Mouse (Mus musculus) forebrain, embryonic 12.5 days (tissue): ENCODE measurements around the gene Fyb2. TPM values are rescaled to one million over a fixed set of nuclear protein-coding genes. Genes with fewer than 3 reads are reported as not detected.
"Not testable (repeated sequence)": the region's sequence is repeated elsewhere in the genome, so short reads cannot be mapped to it uniquely, and the experiment has no call there.

ENCODE experiments used
- ATAC-seq: fragments of 200-750 bp; cut with Nextera tagmentation; 2 replicates; pipeline ENCODE4 v1.8.0; 2017; ENCODE audit warnings: moderate TSS enrichment; ENCODE audit not compliant: low FRiP score
- H3K27ac ChIP-seq: fragments of 300-500 bp; sonication (generic); 2 replicates; pipeline ENCODE4 v1.5.1; 2016; ENCODE audit warnings: mild to moderate bottlenecking
- H3K27me3 ChIP-seq: fragments of 300-500 bp; sonication (generic); 2 replicates; pipeline ENCODE4 v1.6.1; 2016; ENCODE audit warnings: mild to moderate bottlenecking
- H3K36me3 ChIP-seq: fragments of 300-500 bp; sonication (generic); replicated peaks from 2 replicates; pipeline ENCODE4 v1.6.1; 2016; ENCODE audit warnings: mild to moderate bottlenecking
- H3K4me1 ChIP-seq: fragments of 300-500 bp; sonication (generic); 2 replicates; pipeline ENCODE4 v1.6.1; 2016
- H3K4me2 ChIP-seq: fragments of 300-500 bp; sonication (generic); 2 replicates; pipeline ENCODE4 v1.6.1; 2016; ENCODE audit warnings: mild to moderate bottlenecking, moderate library complexity
- H3K4me3 ChIP-seq: fragments of 300-500 bp; sonication (generic); replicated peaks from 2 replicates; pipeline ENCODE4 v1.5.1; 2016; ENCODE audit warnings: mild to moderate bottlenecking
- H3K9ac ChIP-seq: fragments of 300-500 bp; sonication (generic); 2 replicates; pipeline ENCODE4 v1.6.1; 2016; ENCODE audit warnings: mild to moderate bottlenecking
- H3K9me3 ChIP-seq: fragments of 300-500 bp; sonication (generic); 2 replicates; pipeline ENCODE4 v1.6.1; 2016
- WGBS: fragments of 180-500 bp; shearing (Covaris S2); methylation state at CpG from one replicate; pipeline ENCODE4 v1.1.7; 2016; 5-methylcytosine and 5-hydroxymethylcytosine counted together
- polyA plus RNA-seq: library from polyadenylated mRNA; unstranded; fragments of >200 nt; fragmentation: Nextera tagmentation; extraction: Ambion mirVana; gene quantifications from 2 replicates; pipeline ENCODE4 v1.2.1, GENCODE M21; 2016

The Fyb2 gene
- polyA plus RNA-seq, 1 experiment from 2014 or later: 0.19 TPM

- no peak for ATAC-seq
- Histone ChIP-seq H3K4me2 (no peak overlapping the region), H3K36me3 (no peaks in the 10 kb centered on the region), H3K27me3 (no peaks in the 10 kb centered on the region), H3K27ac (no peak overlapping the region), H3K4me1 (no peaks in the 10 kb centered on the region), H3K9me3 (no peaks in the 10 kb centered on the region), H3K4me3 (no peak overlapping the region), H3K9ac (no peak overlapping the region)
- 80% methylated on average over 3 of the region's 3 CpGs for WGBS
Observed at GRCm38 (mm10) chr4:104992271-104992670, 79.0 kb downstream of the Fyb2 start.

- Histone ChIP-seq H3K9ac (no peak overlapping the region), H3K9me3 (no peaks in the 10 kb centered on the region), H3K4me3 (no peak overlapping the region), H3K36me3 (no peaks in the 10 kb centered on the region), H3K4me2 (no peak overlapping the region), H3K27ac (no peak overlapping the region), H3K27me3 (no peaks in the 10 kb centered on the region), H3K4me1 (no peaks in the 10 kb centered on the region)
- no peak for ATAC-seq
- 91% methylated on average over 10 of the region's 10 CpGs for WGBS
Observed at GRCm38 (mm10) chr4:104993140-104993874, 80.1 kb downstream of the Fyb2 start.

DNA sequence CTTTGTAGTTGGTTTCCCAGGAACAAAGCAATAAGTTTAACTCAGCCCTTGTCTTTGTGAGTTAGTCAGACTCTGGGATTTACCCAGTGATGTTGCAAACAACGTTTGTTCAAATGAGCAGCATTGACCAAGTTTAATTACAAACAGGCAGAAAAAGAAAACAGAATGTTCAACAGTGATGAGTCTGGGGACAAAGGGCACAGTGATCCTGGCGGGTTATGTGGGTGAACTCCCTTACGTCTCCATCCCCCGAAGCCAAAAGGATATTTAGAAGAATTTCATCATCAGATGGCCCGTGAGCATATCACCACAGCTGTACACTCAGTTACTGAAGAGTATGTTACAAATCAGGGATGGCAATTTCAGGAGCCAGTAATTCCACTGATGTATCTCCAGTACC is 86.4 kb downstream of the Fyb2 start:
- no peaks in the 10 kb centered on the region for H3K9me3 ChIP-seq
- no peak overlapping the region for H3K4me2 ChIP-seq
- no peaks in the 10 kb centered on the region for H3K27me3 ChIP-seq
- no peaks in the 10 kb centered on the region for H3K4me1 ChIP-seq
- no peak overlapping the region for H3K9ac ChIP-seq
- no peak overlapping the region for H3K27ac ChIP-seq
- no peaks in the 10 kb centered on the region for H3K36me3 ChIP-seq
- 76% methylated on average over 5 of the region's 5 CpGs for WGBS
- no peak for ATAC-seq
- H3K4me3 ChIP-seq: no peak overlapping the region

- no peak overlapping the region for H3K9ac ChIP-seq
Observed at GRCm38 (mm10) chr4:105001736-105002135, 88.5 kb downstream of the Fyb2 start.

GRCm38 (mm10) chr4:105004135-105004534 is 90.9 kb downstream of the Fyb2 start:
- Histone ChIP-seq H3K36me3 (no peaks in the 10 kb centered on the region), H3K4me2 (no peak overlapping the region), H3K4me3 (no peak overlapping the region), H3K27ac (no peak overlapping the region), H3K9me3 (no peaks in the 10 kb centered on the region), H3K4me1 (no peaks in the 10 kb centered on the region), H3K27me3 (no peaks in the 10 kb centered on the region), H3K9ac (no peak overlapping the region)
- no peak for ATAC-seq
- WGBS: 69% methylated on average over 8 of the region's 8 CpGs

More at GRCm38 (mm10) chr4:105001736-105002135, 88.5 kb downstream of the Fyb2 start:
- WGBS: 52% methylated on average over 1 of the region's 1 CpGs
- Histone ChIP-seq H3K27me3 (no peaks in the 10 kb centered on the region), H3K4me3 (no peak overlapping the region), H3K4me2 (no peak overlapping the region), H3K27ac (no peak overlapping the region), H3K9me3 (no peaks in the 10 kb centered on the region), H3K36me3 (no peaks in the 10 kb centered on the region), H3K4me1 (no peaks in the 10 kb centered on the region)
- ATAC-seq: no peak

- H3K9me3 ChIP-seq, H3K4me3 ChIP-seq, H3K27ac ChIP-seq, H3K4me1 ChIP-seq, H3K27me3 ChIP-seq, H3K36me3 ChIP-seq, H3K4me2 ChIP-seq, H3K9ac ChIP-seq, ATAC-seq: not testable (repeated sequence)
- WGBS: 87% methylated on average over 12 of the region's 12 CpGs
Observed at GRCm38 (mm10) chr4:105004649-105005048, 91.4 kb downstream of the Fyb2 start.

DNA sequence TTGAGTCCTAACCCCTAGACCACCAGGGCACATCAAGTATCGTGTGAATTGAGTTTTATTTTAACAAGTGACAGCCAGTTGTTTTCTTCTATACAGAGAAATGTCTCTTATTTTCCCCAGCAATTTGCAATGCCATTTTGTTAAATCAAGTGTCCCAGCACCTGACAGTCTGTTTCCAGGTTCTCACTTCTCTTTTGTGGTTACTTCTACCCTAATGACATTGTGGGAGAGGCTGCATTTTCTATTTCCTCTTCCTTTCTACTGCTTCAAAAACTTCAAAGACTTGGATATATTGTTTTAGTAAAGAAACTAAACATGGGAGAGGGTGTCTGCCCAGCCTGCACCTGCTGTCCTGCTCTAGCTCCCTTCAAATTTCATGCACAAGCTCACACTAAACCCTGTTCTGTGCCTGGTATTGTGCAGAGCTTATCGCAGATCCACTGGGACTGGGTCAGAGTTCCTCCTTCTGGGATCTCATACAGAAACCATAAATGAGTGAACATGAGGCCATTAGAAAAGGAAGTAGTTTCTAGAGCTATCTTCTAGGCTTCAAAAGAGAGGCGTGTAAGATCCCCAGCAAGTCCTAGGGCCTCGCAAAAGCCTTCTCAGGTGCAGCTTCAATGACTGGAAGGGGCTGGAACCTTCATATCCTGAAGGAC is 94.2 kb downstream of the Fyb2 start:
- Histone ChIP-seq H3K4me2 (no peak overlapping the region), H3K27me3 (no peaks in the 10 kb centered on the region), H3K27ac (no peak overlapping the region), H3K4me1 (no peaks in the 10 kb centered on the region), H3K9ac (no peak overlapping the region), H3K4me3 (no peak overlapping the region), H3K9me3 (no peaks in the 10 kb centered on the region), H3K36me3 (no peaks in the 10 kb centered on the region)
- ATAC-seq: no peak
- 88% methylated on average over 4 of the region's 4 CpGs for WGBS

DNA sequence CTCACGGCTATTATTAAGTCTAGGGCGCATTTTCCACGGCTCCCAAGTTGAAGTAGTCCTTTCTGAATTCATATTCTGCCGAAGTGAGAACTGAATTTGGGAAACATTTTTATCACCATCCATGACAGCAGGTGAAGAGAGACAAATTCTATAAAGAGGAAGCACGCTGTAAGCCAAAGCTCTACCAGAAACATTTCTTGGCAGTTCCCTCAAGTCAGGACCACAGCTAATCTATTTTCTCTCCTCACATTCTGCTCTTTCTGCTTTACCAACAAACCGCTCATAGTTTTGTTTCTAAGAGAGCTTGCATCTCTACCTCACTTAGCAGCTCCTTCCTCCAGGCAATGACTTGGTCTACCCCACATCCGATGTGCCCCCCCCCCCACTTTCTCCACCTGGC is 100.5 kb downstream of the Fyb2 start:
- H3K36me3 ChIP-seq: no peaks in the 10 kb centered on the region
- no peaks in the 10 kb centered on the region for H3K27me3 ChIP-seq
- WGBS: 94% methylated on average over 7 of the region's 7 CpGs
- no peak overlapping the region for H3K4me2 ChIP-seq
- H3K4me1 ChIP-seq: no peaks in the 10 kb centered on the region
- H3K27ac ChIP-seq: no peak overlapping the region
- H3K9ac ChIP-seq: no peak overlapping the region
- no peak for ATAC-seq
- no peaks in the 10 kb centered on the region for H3K9me3 ChIP-seq
- H3K4me3 ChIP-seq: no peak overlapping the region

GRCm38 (mm10) chr4:105015496-105015895 is 102.2 kb downstream of the Fyb2 start:
- Histone ChIP-seq H3K4me1 (no peaks in the 10 kb centered on the region), H3K27me3 (no peaks in the 10 kb centered on the region), H3K4me2 (no peak overlapping the region), H3K4me3 (no peak overlapping the region), H3K36me3 (no peaks in the 10 kb centered on the region), H3K9me3 (no peaks in the 10 kb centered on the region), H3K27ac (no peak overlapping the region), H3K9ac (no peak overlapping the region)
- ATAC-seq: no peak
- 89% methylated on average over 6 of the region's 6 CpGs for WGBS

- WGBS: 85% methylated on average over 4 of the region's 4 CpGs
Observed at GRCm38 (mm10) chr4:105016006-105016613, 102.9 kb downstream of the Fyb2 start.

GRCm38 (mm10) chr4:105027278-105027677 is 114.0 kb downstream of the Fyb2 start:
- 73% methylated on average over 6 of the region's 6 CpGs for WGBS
- H3K27me3 ChIP-seq: no peaks in the 10 kb centered on the region
- H3K4me1 ChIP-seq: no peaks in the 10 kb centered on the region
- no peak overlapping the region for H3K4me2 ChIP-seq
- no peak overlapping the region for H3K9ac ChIP-seq
- no peak overlapping the region for H3K4me3 ChIP-seq
- ATAC-seq: no peak
- no peak overlapping the region for H3K27ac ChIP-seq
- no peaks in the 10 kb centered on the region for H3K36me3 ChIP-seq
- no peaks in the 10 kb centered on the region for H3K9me3 ChIP-seq

More at GRCm38 (mm10) chr4:105016006-105016613, 102.9 kb downstream of the Fyb2 start:
- Histone ChIP-seq H3K27me3 (no peaks in the 10 kb centered on the region), H3K4me3 (no peak overlapping the region), H3K27ac (no peak overlapping the region), H3K4me1 (no peaks in the 10 kb centered on the region), H3K4me2 (no peak overlapping the region), H3K36me3 (no peaks in the 10 kb centered on the region), H3K9ac (no peak overlapping the region), H3K9me3 (no peaks in the 10 kb centered on the region)
- ATAC-seq: no peak

DNA sequence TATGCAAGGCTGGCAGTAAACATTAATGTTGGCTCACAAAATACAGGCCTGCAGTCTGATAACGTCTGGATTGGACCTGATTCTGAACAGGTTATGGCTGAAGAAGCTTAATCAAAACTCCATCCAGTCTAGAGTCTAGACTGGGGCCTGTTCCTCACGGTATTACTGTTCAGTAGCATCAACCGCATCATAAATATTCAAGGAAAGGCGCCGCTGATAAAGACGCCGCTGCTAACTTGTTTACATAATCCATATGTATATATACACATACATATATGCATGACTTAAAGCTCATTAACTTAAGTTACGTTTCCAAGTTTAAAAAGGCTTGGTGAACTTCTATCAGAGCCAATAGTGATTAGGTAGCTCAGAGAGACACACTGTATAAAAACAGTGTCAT is 117.8 kb downstream of the Fyb2 start:
- Histone ChIP-seq H3K27me3 (no peaks in the 10 kb centered on the region), H3K4me3 (no peak overlapping the region), H3K9ac (no peak overlapping the region), H3K36me3 (no peaks in the 10 kb centered on the region), H3K4me1 (no peaks in the 10 kb centered on the region), H3K9me3 (no peaks in the 10 kb centered on the region), H3K27ac (no peak overlapping the region), H3K4me2 (no peak overlapping the region)
- 82% methylated on average over 8 of the region's 8 CpGs for WGBS
- ATAC-seq: no peak

GRCm38 (mm10) chr4:105033153-105033552 is 119.9 kb downstream of the Fyb2 start:
- Histone ChIP-seq H3K4me2 (no peak overlapping the region), H3K9me3 (no peaks in the 10 kb centered on the region), H3K9ac (no peak overlapping the region), H3K4me3 (no peak overlapping the region), H3K27me3 (no peaks in the 10 kb centered on the region), H3K4me1 (no peaks in the 10 kb centered on the region), H3K27ac (no peak overlapping the region), H3K36me3 (no peaks in the 10 kb centered on the region)
- 53% methylated on average over 7 of the region's 7 CpGs for WGBS
- no peak for ATAC-seq
